Mouse (Mus musculus) megakaryocyte, embryonic 14.5 days (primary cell): ENCODE data around the gene Naaladl1.

Source experiments
- FLI1 ChIP-seq: IDR thresholded peaks from 2 replicates; pipeline ENCODE4 v1.6.1; 2012; ENCODE audit warnings: low read length, inconsistent platforms, mixed read lengths
- GATA1 ChIP-seq: IDR thresholded peaks from 3 replicates; pipeline ENCODE4 v1.6.1; 2012; ENCODE audit warnings: mixed read lengths, low read length, inconsistent platforms, borderline replicate concordance

DNA sequence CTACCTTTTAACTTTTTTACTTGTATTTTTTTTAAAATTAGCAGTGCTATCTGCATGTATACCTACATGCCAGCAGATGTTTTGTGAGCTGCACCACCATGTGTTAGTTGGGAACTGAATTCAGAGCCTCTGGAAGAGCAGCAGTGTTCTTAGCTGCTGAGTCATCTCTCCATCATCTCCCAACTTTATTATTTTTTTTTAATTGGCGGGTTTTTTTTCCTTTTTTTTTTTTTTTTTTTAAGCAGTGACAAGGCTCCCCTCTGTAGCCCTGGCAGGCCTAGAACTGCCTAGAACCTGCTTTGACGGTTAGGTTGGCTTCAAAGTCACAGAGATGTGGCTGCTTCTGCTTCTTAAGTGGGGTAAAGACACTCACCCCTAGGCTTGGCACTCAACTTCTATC lies 19.3 kb downstream of the Naaladl1 start:
- TF ChIP-seq GATA1 (no peak), FLI1 (no peak)
